Mouse (Mus musculus) midbrain, embryonic 13.5 days (tissue): ENCODE results near the gene Cacnb3. TPM values are rescaled to one million over a fixed set of nuclear protein-coding genes. Genes with fewer than 3 reads are reported as not detected.

Source experiments
- ATAC-seq: fragments of 200-750 bp; cut with Nextera tagmentation; 2 replicates; pipeline ENCODE4 v1.8.0; 2017; ENCODE audit warnings: mild to moderate bottlenecking, moderate TSS enrichment, moderate library complexity
- H3K27ac ChIP-seq: fragments of 300-500 bp; sonication (generic); 2 replicates; pipeline ENCODE4 v1.5.1; 2015; ENCODE audit warnings: inconsistent platforms, mild to moderate bottlenecking, moderate library complexity
- H3K27me3 ChIP-seq: fragments of 300-500 bp; sonication (generic); 2 replicates; pipeline ENCODE4 v1.6.1; 2015; ENCODE audit warnings: mild to moderate bottlenecking, inconsistent platforms
- H3K36me3 ChIP-seq: fragments of 300-500 bp; sonication (generic); 2 replicates; pipeline ENCODE4 v1.6.1; 2015; ENCODE audit warnings: mild to moderate bottlenecking, inconsistent platforms
- H3K4me1 ChIP-seq: fragments of 300-500 bp; sonication (generic); replicated peaks from 2 replicates; pipeline ENCODE4 v1.6.1; 2015; ENCODE audit warnings: inconsistent platforms
- H3K4me2 ChIP-seq: fragments of 300-500 bp; sonication (generic); replicated peaks from 2 replicates; pipeline ENCODE4 v1.6.1; 2015; ENCODE audit warnings: moderate library complexity, mild to moderate bottlenecking, inconsistent platforms
- H3K4me3 ChIP-seq: fragments of 300-500 bp; sonication (generic); replicated peaks from 2 replicates; pipeline ENCODE4 v1.5.1; 2015; ENCODE audit warnings: mild to moderate bottlenecking, inconsistent platforms
- H3K9ac ChIP-seq: fragments of 300-500 bp; sonication (generic); replicated peaks from 2 replicates; pipeline ENCODE4 v1.6.1; 2015; ENCODE audit warnings: mild to moderate bottlenecking, inconsistent platforms
- H3K9me3 ChIP-seq: fragments of 300-500 bp; sonication (generic); 2 replicates; pipeline ENCODE4 v1.6.1; 2016; ENCODE audit warnings: mild to moderate bottlenecking, inconsistent platforms
- WGBS: fragments of 180-500 bp; shearing (Covaris S2); methylation state at CpG from one replicate; pipeline ENCODE4 v1.1.7; 2015; 5-methylcytosine and 5-hydroxymethylcytosine counted together
- polyA plus RNA-seq: library from polyadenylated mRNA; unstranded; fragments of >200 nt; fragmentation: Nextera tagmentation; extraction: Ambion mirVana; gene quantifications from 2 replicates; pipeline ENCODE4 v1.2.1, GENCODE M21; 2015

The Cacnb3 gene
- polyA plus RNA-seq, 1 experiment from 2014 or later = 157 TPM

DNA sequence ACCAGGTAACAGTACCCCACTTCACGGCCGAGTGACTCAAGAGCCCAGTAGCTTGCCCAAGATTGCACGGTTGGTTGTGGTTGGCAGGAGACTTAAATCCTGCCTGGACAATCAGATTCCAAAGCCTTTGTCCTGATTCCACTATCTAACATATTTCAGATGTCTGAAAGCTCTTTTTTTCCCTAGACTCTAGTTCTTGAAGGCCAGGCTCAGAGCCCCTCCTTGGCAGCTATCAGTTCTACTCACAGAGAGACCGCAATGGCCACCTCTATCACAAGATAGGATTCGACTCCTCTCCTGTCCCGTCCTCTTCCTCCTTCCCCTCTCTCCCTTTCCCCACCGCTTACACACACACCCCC is 28.8 kb upstream of the Cacnb3 start:
- Histone ChIP-seq H3K27ac (no peak overlapping the region), H3K9me3 (no peaks in the 10 kb centered on the region), H3K27me3 (no peaks in the 10 kb centered on the region), H3K4me1 (peaks cover 30% of the 10 kb centered on the region), H3K4me2 (no peak overlapping the region), H3K36me3 (peaks cover 66% of the 10 kb centered on the region), H3K4me3 (no peak overlapping the region), H3K9ac (peak overlapping the region; percentile 52; the same call in 1 of the 2 replicates)
- 75% methylated on average over 7 of the region's 7 CpGs for WGBS
- ATAC-seq = no peak

DNA sequence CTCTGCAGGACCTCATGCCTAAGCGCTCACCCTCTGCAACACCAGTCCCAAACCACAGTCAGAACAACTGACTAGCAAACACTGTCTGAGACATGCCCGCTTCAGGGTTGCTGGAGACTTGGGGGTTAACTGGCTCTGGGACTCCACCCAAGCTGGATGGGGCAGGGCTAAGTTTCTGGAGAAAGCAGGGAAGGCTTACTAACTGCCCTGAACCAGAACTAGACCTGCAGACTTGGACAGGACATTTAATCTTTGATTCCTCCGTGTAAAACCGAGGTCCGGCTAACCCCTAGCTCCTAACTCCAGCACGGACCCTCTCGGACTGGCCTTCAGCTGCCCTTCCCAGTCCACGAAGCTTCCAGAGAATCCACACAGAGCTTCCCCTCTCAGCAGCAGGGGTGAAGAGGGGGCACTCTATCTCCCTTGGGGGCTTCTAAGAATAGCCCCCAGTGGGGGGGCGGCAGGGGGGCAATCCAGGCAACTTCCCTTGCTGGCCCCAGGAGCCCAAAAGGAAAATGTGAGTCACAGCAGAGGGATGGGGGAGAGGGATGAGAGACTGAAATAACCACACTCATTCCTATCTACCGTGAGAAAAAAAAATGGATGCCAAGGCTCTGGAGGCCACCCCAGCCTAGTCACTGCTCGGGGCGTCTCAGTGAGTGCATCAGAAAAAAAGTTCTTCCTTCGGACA is 28.3 kb upstream of the Cacnb3 start:
- H3K9ac ChIP-seq = peak overlapping the region; percentile 52; the same call in 1 of the 2 replicates
- no peak overlapping the region for H3K27ac ChIP-seq
- H3K36me3 ChIP-seq = peaks cover 61% of the 10 kb centered on the region
- H3K27me3 ChIP-seq = no peaks in the 10 kb centered on the region
- no peak for ATAC-seq
- no peaks in the 10 kb centered on the region for H3K9me3 ChIP-seq
- H3K4me3 ChIP-seq = no peak overlapping the region
- H3K4me1 ChIP-seq = peaks cover 35% of the 10 kb centered on the region
- 67% methylated on average over 13 of the region's 13 CpGs for WGBS
- no peak overlapping the region for H3K4me2 ChIP-seq

DNA sequence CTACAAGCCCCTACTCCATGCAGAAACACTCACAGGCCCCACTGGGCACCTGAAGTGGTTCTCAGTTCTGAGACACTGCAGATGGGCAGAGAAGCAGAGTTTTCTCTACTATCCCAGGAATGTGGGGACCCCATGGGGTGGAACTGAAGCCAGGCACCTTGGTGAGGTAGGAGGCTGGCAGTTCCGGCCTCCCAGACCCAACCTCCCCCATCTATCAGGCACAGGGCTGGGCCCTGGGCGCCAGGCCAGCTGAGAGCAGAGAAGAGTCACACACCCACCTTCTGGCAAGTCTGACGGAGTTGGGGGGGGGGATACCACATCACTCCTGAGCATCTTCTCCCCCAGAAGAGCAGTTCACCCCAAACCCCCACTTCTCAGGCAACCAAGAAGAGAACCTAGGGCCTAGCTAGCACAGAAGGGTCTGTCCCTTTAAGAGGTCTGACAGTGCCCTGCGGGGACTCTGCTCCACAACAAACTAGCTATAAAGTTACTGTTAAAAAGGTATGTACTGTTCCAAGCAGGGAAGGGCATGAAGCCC is 27.6 kb upstream of the Cacnb3 start:
- no peak for ATAC-seq
- Histone ChIP-seq H3K27me3 (no peaks in the 10 kb centered on the region), H3K27ac (no peak overlapping the region), H3K36me3 (peaks cover 54% of the 10 kb centered on the region), H3K9ac (no peak overlapping the region), H3K4me2 (no peak overlapping the region), H3K9me3 (no peaks in the 10 kb centered on the region), H3K4me3 (no peak overlapping the region), H3K4me1 (peaks cover 42% of the 10 kb centered on the region)
- WGBS = 72% methylated on average over 4 of the region's 4 CpGs

DNA sequence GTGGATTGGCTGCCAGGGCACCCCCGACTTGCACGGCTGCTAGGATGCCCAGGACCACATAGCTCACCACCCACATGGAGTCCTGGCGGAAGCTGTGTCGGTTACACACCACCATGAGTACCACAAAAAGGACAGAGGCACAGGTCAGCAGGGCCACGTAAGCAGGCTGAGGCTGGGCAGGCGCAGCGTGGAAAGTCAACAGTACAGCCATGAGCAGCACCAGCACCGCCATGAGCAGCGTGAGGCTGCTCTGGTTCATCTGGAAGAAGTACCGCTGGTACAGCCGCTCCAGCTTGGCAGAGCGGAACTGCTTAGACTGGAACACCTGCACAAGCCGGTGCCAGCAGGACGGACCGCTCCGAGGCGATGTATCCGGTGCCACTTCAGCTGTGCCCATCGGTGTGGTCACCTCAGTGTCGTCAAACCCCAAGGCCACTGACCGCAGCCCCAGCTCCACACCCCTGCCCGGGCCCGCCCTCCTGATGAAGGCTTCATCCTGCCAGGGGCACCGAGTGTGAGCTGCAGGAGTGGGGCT is 26.5 kb upstream of the Cacnb3 start:
- Histone ChIP-seq H3K36me3 (peaks cover 43% of the 10 kb centered on the region), H3K9me3 (no peaks in the 10 kb centered on the region)

DNA sequence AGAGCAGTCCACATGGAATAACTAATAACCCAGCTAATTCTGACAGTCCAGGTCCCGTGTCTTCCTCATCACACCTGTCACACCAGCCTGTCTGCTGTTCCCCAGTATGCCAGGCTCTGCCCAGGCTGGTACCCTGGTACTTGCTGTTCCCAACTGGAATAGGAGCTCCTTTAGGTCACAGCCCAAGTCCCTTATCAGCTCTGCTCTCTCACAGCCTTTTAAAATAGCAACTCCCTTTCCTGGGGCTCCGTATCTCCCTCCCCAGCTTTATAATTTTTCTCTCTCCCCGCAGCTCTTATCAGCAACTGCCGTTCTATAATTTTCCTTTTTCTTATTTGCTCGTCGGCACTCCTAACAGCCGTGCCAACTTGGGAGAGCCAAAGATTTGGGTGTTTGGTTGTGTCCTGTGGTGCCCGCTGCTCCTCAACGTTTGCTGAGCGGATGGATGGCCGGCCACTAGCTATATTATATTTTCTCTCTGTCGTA is 24.5 kb upstream of the Cacnb3 start:
- Histone ChIP-seq H3K36me3 (peaks cover 28% of the 10 kb centered on the region), H3K27ac (no peak overlapping the region), H3K4me2 (no peak overlapping the region), H3K4me1 (peaks cover 57% of the 10 kb centered on the region), H3K9me3 (no peaks in the 10 kb centered on the region), H3K27me3 (no peaks in the 10 kb centered on the region), H3K9ac (no peak overlapping the region), H3K4me3 (no peak overlapping the region)
- ATAC-seq = no peak
- 93% methylated on average over 12 of the region's 12 CpGs for WGBS

More for the DNA sequence above, 26.5 kb upstream of the Cacnb3 start:
- H3K4me2 ChIP-seq = no peak overlapping the region
- H3K4me1 ChIP-seq = peaks cover 50% of the 10 kb centered on the region
- no peak for ATAC-seq
- no peak overlapping the region for H3K9ac ChIP-seq
- 96% methylated on average over 24 of the region's 24 CpGs for WGBS
- H3K27ac ChIP-seq = no peak overlapping the region
- H3K4me3 ChIP-seq = no peak overlapping the region
- H3K27me3 ChIP-seq = no peaks in the 10 kb centered on the region

DNA sequence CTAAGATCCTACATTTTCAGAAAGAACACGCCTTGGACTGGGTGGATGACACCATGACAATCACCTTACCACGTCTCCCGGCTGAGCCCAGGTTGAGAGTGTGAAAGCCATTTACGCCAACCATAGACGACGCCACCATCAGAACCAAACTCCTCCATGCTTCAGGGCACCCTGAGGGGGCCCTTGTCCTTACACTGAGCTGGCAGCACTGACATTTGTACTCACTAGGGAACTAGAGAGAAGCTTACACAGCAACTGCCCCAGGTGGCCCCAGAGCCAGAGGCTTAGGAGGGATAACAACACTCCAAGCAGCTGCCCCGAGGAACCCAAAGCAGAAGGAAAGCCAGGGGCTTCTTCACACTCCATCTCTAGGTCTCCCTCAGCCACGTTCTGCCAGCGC is 23.9 kb upstream of the Cacnb3 start:
- no peak overlapping the region for H3K9ac ChIP-seq
- no peak for ATAC-seq

DNA sequence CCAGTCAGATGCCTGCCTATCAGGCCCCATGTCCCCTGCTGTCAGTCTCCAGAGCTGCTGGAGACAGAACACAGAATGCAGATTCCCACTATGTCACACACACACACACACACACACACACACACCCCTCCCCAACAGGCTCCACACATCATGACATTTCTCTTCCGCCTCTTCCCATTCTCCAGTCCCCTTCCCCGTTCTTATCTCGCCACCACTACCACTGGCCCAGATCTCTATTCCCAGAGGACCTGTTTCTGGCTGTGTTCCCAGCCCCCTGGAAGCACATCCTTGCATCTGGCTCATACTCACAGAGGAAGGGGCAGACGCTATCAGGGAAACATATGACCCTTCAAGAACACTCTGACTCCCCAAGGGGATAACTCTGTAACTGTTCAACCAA is 23.1 kb upstream of the Cacnb3 start:
- Histone ChIP-seq H3K9me3 (no peaks in the 10 kb centered on the region), H3K4me3 (peak overlapping the region; percentile 74), H3K4me1 (peaks cover 45% of the 10 kb centered on the region), H3K4me2 (peak overlapping the region; percentile 87), H3K9ac (peak overlapping the region; percentile 86), H3K36me3 (peaks cover 21% of the 10 kb centered on the region), H3K27me3 (no peaks in the 10 kb centered on the region), H3K27ac (no peak overlapping the region)
- 25% methylated on average over 4 of the region's 4 CpGs for WGBS
- no peak for ATAC-seq

More for the DNA sequence above, 23.9 kb upstream of the Cacnb3 start:
- Histone ChIP-seq H3K36me3 (peaks cover 26% of the 10 kb centered on the region), H3K4me3 (0 out of 2 replicates have a peak overlapping the region, but pooled peaks have one; percentile 2), H3K27me3 (no peaks in the 10 kb centered on the region), H3K27ac (no peak overlapping the region), H3K4me2 (peak overlapping the region; percentile 87; the same call in 1 of the 2 replicates), H3K9me3 (no peaks in the 10 kb centered on the region), H3K4me1 (peaks cover 53% of the 10 kb centered on the region)
- 64% methylated on average over 9 of the region's 9 CpGs for WGBS

DNA sequence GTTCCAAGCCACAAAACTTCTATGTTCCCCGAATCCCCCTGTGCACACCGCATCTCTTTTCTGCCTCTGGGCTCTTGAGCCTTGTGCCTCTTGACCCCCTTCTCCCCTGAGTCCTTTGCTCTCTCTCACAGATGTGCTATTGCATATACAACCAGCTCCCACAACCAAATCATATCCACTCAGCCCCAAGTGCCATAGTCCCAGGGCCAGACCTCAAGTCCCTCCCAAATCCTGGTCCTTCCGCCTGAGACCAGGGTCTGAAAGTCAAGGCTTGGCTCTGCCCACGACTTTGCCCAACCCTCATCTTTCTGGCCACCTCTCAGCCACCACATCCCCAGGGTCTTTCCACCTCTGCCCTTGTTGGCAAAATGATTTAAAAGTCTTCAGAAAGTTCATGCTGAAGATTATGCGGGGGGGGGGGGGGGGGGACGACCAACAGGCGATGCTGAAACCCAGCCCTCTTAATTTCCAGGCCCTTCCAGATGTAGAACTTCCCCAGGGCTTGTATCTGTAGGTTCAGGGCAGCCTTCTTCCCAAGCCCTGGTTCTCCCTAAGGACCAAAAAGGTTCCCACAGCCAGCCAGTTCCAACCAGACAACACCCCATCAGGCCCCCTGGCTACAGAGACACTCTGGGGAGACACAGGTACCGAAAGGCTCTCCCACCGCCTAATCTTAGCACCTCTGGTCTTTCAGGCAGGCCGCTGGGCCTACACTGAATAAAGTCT is 22.4 kb upstream of the Cacnb3 start:
- Histone ChIP-seq H3K4me2 (peak overlapping the region; percentile 87), H3K27me3 (no peaks in the 10 kb centered on the region), H3K27ac (peak overlapping the region; percentile 85; the same call in 1 of the 2 replicates), H3K36me3 (peaks cover 16% of the 10 kb centered on the region), H3K9ac (peak overlapping the region; percentile 86), H3K9me3 (no peaks in the 10 kb centered on the region), H3K4me1 (peaks cover 38% of the 10 kb centered on the region), H3K4me3 (peak overlapping the region; percentile 74)
- ATAC-seq = no peak
- 10% methylated on average over 10 of the region's 10 CpGs for WGBS

DNA sequence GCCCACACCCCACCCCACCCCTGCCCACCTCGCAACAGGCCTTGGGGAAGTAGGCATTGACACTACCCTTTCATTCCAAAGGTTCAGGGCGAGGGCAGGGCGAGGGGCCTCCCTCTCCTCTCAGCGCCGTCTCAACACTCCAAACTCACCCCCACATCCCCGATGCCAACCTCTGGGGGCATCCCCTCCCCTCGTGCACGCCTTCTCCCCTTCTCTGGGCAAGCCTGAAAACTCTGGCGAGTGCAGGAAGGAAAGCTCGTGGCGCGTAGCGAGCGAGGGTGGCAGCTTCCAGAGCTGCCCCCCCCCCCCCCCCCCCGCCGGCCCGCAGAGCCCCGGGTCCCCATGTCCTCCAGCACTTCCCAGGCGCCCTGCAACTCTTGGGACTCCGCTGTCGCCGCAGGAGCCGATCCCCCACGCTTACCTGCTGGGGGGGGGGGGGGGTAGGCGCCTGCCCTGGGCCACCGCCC is 21.8 kb upstream of the Cacnb3 start:
- Histone ChIP-seq H3K4me1 (peaks cover 33% of the 10 kb centered on the region), H3K27me3 (no peaks in the 10 kb centered on the region), H3K4me2 (peak overlapping the region; percentile 87), H3K27ac (peak overlapping the region; percentile 85), H3K4me3 (peak overlapping the region; percentile 74), H3K9ac (peak overlapping the region; percentile 86), H3K9me3 (no peaks in the 10 kb centered on the region), H3K36me3 (peaks cover 10% of the 10 kb centered on the region)
- ATAC-seq = peak; percentile 46
- WGBS = 0% methylated on average over 13 of the region's 26 CpGs

DNA sequence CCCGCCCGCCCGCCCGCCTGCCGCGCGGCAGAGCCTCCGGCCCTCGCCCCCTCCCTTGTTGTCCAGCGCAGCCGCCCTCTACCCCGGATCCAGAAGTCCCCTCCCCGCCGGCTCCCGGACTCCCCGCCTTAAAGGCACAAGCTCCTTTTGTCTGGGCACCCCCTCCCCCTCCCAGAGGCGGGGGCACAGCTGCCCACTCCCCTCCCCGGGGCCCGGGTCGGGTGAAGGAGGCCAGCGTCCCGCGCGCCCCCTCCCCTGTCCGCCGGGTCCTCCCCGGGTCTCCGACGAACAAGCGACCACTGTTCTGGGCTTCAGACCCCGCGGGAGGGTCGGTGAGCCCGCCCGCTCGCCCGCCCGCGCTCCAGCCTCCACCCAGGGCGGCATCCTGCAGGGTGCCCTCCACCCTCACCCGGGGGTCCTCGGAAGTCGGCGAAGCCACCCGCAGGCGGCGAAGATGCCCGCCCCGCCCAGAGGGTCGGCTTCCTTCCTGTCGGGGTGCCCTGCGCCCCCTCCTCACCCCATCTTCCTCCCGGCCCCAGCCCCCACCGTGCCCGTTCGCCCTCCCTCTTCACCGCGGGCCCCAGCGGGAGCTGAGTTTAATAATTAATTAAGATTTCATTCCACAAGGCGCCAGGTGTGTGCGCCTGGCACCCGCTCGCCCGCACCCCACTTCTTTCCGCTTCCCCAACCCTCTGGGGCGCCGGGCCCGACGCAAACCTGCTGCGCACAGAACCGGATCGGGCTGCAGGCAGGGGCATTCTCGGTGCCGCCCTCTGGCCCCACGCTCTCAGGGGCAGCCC is 21.1 kb upstream of the Cacnb3 start, which contains the start of gene Adcy6:
Gene Adcy6, minus strand, starts transcription at position 746 of the 800 bp plus-strand sequence.
- Histone ChIP-seq H3K36me3 (peaks cover 3% of the 10 kb centered on the region), H3K9ac (peak within 1 kb of the TSS; percentile 86), H3K4me3 (peak within 1 kb of the TSS; percentile 74), H3K4me2 (peak within 1 kb of the TSS; percentile 87), H3K27ac (peak within 1 kb of the TSS; percentile 85), H3K4me1 (peaks cover 39% of the 10 kb centered on the region), H3K27me3 (no peaks in the 10 kb centered on the region), H3K9me3 (no peaks in the 10 kb centered on the region)
- ATAC-seq = peak; percentile 85
- under 1% methylated on average over 68 of the region's 75 CpGs for WGBS

DNA sequence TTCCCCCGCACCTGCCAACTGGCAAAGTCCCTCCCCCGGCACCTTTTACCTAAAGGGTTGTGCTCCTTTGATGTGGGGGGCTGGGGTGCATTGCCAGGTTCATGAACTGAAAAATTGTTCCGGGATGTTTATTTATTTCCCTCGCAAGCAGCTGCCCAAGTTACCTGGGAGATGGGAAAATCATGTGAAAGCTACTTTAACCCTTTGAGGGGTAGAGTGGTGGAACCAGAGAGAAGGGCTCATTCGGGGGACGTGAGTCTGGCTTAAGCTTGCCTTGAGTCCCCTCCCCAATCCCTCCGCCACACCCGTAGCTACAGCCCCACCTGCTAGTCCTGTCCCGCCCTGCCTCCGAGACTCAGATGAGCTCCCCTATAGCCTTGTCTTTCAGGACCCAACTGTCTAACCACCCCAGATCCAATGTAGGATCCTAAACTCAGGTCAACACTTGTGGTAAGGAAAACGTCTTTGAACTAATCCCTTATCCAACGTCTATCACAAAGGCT is 20.5 kb upstream of the Cacnb3 start:
- H3K27ac ChIP-seq = peak overlapping the region; percentile 85
- no peaks in the 10 kb centered on the region for H3K9me3 ChIP-seq
- WGBS = 3% methylated on average over 12 of the region's 12 CpGs
- H3K4me1 ChIP-seq = peaks cover 45% of the 10 kb centered on the region
- 0 out of 2 replicates have a peak, but pooled peaks have one; percentile 22 for ATAC-seq
- H3K36me3 ChIP-seq = no peaks in the 10 kb centered on the region
- peak overlapping the region; percentile 87 for H3K4me2 ChIP-seq
- peak overlapping the region; percentile 74 for H3K4me3 ChIP-seq
- H3K9ac ChIP-seq = peak overlapping the region; percentile 86
- no peaks in the 10 kb centered on the region for H3K27me3 ChIP-seq
